ENCODE assay signal across 8 mouse cellular contexts in genomic region chr2:4492485-4493481, GRCm38 (mm10).
DNase-seq lines count a peak whose midpoint lies in the region; ATAC-seq lines count a peak whose summit lies in the region.

No protein-coding gene starts in this region.

- peaks cover 58% of the 10 kb centered on the region for H3K4me1 ChIP-seq in hindbrain, embryonic 15.5 days (replicated peaks)

- no peak overlapping the region for H3K4me3 ChIP-seq in hindbrain, embryonic 15.5 days

- WGBS in hindbrain, embryonic 15.5 days = 35% methylated on average over 20 of the region's 20 CpGs

- peak; percentile 55 for ATAC-seq in hindbrain, embryonic 15.5 days (ENCODE audit: low FRiP score, low read depth)
- no peak for ATAC-seq in inflammation-experienced regulatory T-cells, adult 6 months

- H3K36me3 ChIP-seq in hindbrain, embryonic 15.5 days = no peaks in the 10 kb centered on the region

- no peaks in the 10 kb centered on the region for H3K9me3 ChIP-seq in hindbrain, embryonic 15.5 days

- no peak overlapping the region for H3K9ac ChIP-seq in hindbrain, embryonic 15.5 days

- H3K27ac ChIP-seq in hindbrain, embryonic 15.5 days (replicated peaks) = peak overlapping the region; percentile 69

- H3K4me2 ChIP-seq in hindbrain, embryonic 15.5 days = no peak overlapping the region

- peak; percentile 75 for DNase-seq in R1 (ENCODE audit: low read depth, low spot score)
- peak; percentile 85 for DNase-seq in cerebellum, postnatal 14 days
- DNase-seq in gastrocnemius, adult 18-20 months (ENCODE audit: low spot score) = peak; percentile 80
- peak; percentile 69 to 70 for DNase-seq in layer of hippocampus, postnatal 36 days
- DNase-seq in lung, postnatal 36 days = peak; percentile 92
- DNase-seq in right cerebral cortex, adult 18-20 months = peak; percentile 73

- H3K27me3 ChIP-seq in hindbrain, embryonic 15.5 days = no peaks in the 10 kb centered on the region
